Mouse (Mus musculus): ENCODE data around the gene Acsm3. TPM values are rescaled to one million over a fixed set of nuclear protein-coding genes. Genes with fewer than 3 reads are reported as not detected.
"Not testable (repeated sequence)": the region's sequence is repeated elsewhere in the genome, so short reads cannot be mapped to it uniquely, and the experiment has no call there.

The Acsm3 gene
- polyA plus RNA-seq (2014; fragmentation: Nextera tagmentation; extraction: Ambion mirVana), result 0.15 TPM in 1 of 2 replicates, not detected in the other

- no peak within 1 kb of the TSS for H3K9ac ChIP-seq (ENCODE audit: low read length)
- no peak for ATAC-seq (ENCODE audit: insufficient number of reproducible peaks, insufficient read depth, low FRiP score, low read depth)
- H3K4me3 ChIP-seq (ENCODE audit: control insufficient read depth in 1 of 2, insufficient read depth in 1 of 2, low read depth in 1 of 2, low read length in 2 of 2), result no peak within 1 kb of the TSS
- no peak within 1 kb of the TSS for H3K4me2 ChIP-seq (ENCODE audit: low read length)
- H3K9me3 ChIP-seq (ENCODE audit: control insufficient read depth, low read length), result no peaks in the 10 kb centered on the region
- no peak within 1 kb of the TSS for H3K27ac ChIP-seq (replicated peaks in 1 of 2; ENCODE audit: control insufficient read depth in 1 of 2, insufficient read depth in 1 of 2, low read depth in 2 of 2, low read length in 2 of 2)
- 65% methylated on average over 11 of the region's 11 CpGs for WGBS
- no peaks in the 10 kb centered on the region for H3K27me3 ChIP-seq (ENCODE audit: control insufficient read depth, insufficient read depth, low read length)
- H3K4me1 ChIP-seq (ENCODE audit: control insufficient read depth in 2 of 2, insufficient read depth in 2 of 2, low read length in 2 of 2), result no peaks in the 10 kb centered on the region
- no peaks in the 10 kb centered on the region for H3K36me3 ChIP-seq (ENCODE audit: control insufficient read depth, insufficient read depth, low read length)
These were observed at the start of gene Acsm3 for GRCm38 (mm10) chr7:119760527-119760951. Gene Acsm3, plus strand, starts transcription at chr7:119760923.

GRCm38 (mm10) chr7:119714111-119714510 lies 46.6 kb upstream of the Acsm3 start:
- H3K27ac ChIP-seq (replicated peaks in 1 of 2; ENCODE audit: control insufficient read depth in 1 of 2, insufficient read depth in 1 of 2, low read depth in 2 of 2, low read length in 2 of 2), result no peak overlapping the region
- H3K4me2 ChIP-seq (ENCODE audit: low read length), result no peak overlapping the region
- H3K36me3 ChIP-seq (ENCODE audit: control insufficient read depth, insufficient read depth, low read length), result peaks cover 48% of the 10 kb centered on the region
- ATAC-seq (ENCODE audit: insufficient number of reproducible peaks, insufficient read depth, low FRiP score, low read depth), result no peak
- H3K9me3 ChIP-seq (ENCODE audit: control insufficient read depth, low read length), result no peaks in the 10 kb centered on the region
- no peaks in the 10 kb centered on the region for H3K27me3 ChIP-seq (ENCODE audit: control insufficient read depth, insufficient read depth, low read length)
- H3K4me1 ChIP-seq (ENCODE audit: control insufficient read depth in 2 of 2, insufficient read depth in 2 of 2, low read length in 2 of 2), result no peaks in the 10 kb centered on the region
- no peak overlapping the region for H3K9ac ChIP-seq (ENCODE audit: low read length)
- 90% methylated on average over 7 of the region's 7 CpGs for WGBS
- H3K4me3 ChIP-seq (ENCODE audit: control insufficient read depth in 1 of 2, insufficient read depth in 1 of 2, low read depth in 1 of 2, low read length in 2 of 2), result no peak overlapping the region

GRCm38 (mm10) chr7:119720253-119720946 lies 40.3 kb upstream of the Acsm3 start, which contains the start of gene Thumpd1:
Gene Thumpd1, minus strand, starts transcription at chr7:119720798.
- Histone ChIP-seq H3K9me3 (ENCODE audit: control insufficient read depth, low read length) (no peaks in the 10 kb centered on the region), H3K4me2 (ENCODE audit: low read length) (peak within 1 kb of the TSS; percentile 80), H3K36me3 (ENCODE audit: control insufficient read depth, insufficient read depth, low read length) (peaks cover 37% of the 10 kb centered on the region), H3K4me1 (ENCODE audit: control insufficient read depth in 2 of 2, insufficient read depth in 2 of 2, low read length in 2 of 2) (peaks cover 0 to 5% of the 10 kb centered on the region in 2 experiments; a peak in 1 of 4 replicates), H3K27ac (replicated peaks in 1 of 2; ENCODE audit: control insufficient read depth in 1 of 2, insufficient read depth in 1 of 2, low read depth in 2 of 2, low read length in 2 of 2) (peak within 1 kb of the TSS; percentile 36 to 56), H3K27me3 (ENCODE audit: control insufficient read depth, insufficient read depth, low read length) (no peaks in the 10 kb centered on the region), H3K4me3 (ENCODE audit: control insufficient read depth in 1 of 2, insufficient read depth in 1 of 2, low read depth in 1 of 2, low read length in 2 of 2) (peak within 1 kb of the TSS; percentile 94 to 97), H3K9ac (ENCODE audit: low read length) (peak within 1 kb of the TSS; percentile 93)
- under 1% methylated on average over 60 of the region's 60 CpGs for WGBS
- ATAC-seq (ENCODE audit: insufficient number of reproducible peaks, insufficient read depth, low FRiP score, low read depth), result peak; percentile 91

- no peak for ATAC-seq (ENCODE audit: insufficient number of reproducible peaks, insufficient read depth, low FRiP score, low read depth)
- no peaks in the 10 kb centered on the region for H3K9me3 ChIP-seq (ENCODE audit: control insufficient read depth, low read length)
- H3K4me3 ChIP-seq (ENCODE audit: control insufficient read depth in 1 of 2, insufficient read depth in 1 of 2, low read depth in 1 of 2, low read length in 2 of 2), result peak overlapping the region; percentile 94 to 97
- H3K9ac ChIP-seq (ENCODE audit: low read length), result peak overlapping the region; percentile 93
- H3K4me2 ChIP-seq (ENCODE audit: low read length), result peak overlapping the region; percentile 80
- H3K4me1 ChIP-seq (ENCODE audit: control insufficient read depth in 2 of 2, insufficient read depth in 2 of 2, low read length in 2 of 2), result peaks cover 0 to 5% of the 10 kb centered on the region in 2 experiments; a peak in 1 of 4 replicates
- 0 out of 4 replicates have a peak overlapping the region, but pooled peaks of 1 of the 2 experiments have one; percentile 56 for H3K27ac ChIP-seq (replicated peaks in 1 of 2; ENCODE audit: control insufficient read depth in 1 of 2, insufficient read depth in 1 of 2, low read depth in 2 of 2, low read length in 2 of 2)
- 12% methylated on average over 8 of the region's 8 CpGs for WGBS
- no peaks in the 10 kb centered on the region for H3K27me3 ChIP-seq (ENCODE audit: control insufficient read depth, insufficient read depth, low read length)
- peaks cover 32% of the 10 kb centered on the region for H3K36me3 ChIP-seq (ENCODE audit: control insufficient read depth, insufficient read depth, low read length)
These were observed 39.8 kb upstream of the Acsm3 start for GRCm38 (mm10) chr7:119720947-119721310.

- H3K4me1 ChIP-seq (ENCODE audit: control insufficient read depth in 2 of 2, insufficient read depth in 2 of 2, low read length in 2 of 2), result no peaks in the 10 kb centered on the region
- no peak overlapping the region for H3K27ac ChIP-seq (replicated peaks in 1 of 2; ENCODE audit: control insufficient read depth in 1 of 2, insufficient read depth in 1 of 2, low read depth in 2 of 2, low read length in 2 of 2)
- H3K4me3 ChIP-seq (ENCODE audit: control insufficient read depth in 1 of 2, insufficient read depth in 1 of 2, low read depth in 1 of 2, low read length in 2 of 2), result no peak overlapping the region
- no peak overlapping the region for H3K4me2 ChIP-seq (ENCODE audit: low read length)
- no peak for ATAC-seq (ENCODE audit: insufficient number of reproducible peaks, insufficient read depth, low FRiP score, low read depth)
- H3K27me3 ChIP-seq (ENCODE audit: control insufficient read depth, insufficient read depth, low read length), result no peaks in the 10 kb centered on the region
- H3K9ac ChIP-seq (ENCODE audit: low read length), result no peak overlapping the region
- WGBS, result 77% methylated on average over 2 of the region's 2 CpGs
- no peaks in the 10 kb centered on the region for H3K36me3 ChIP-seq (ENCODE audit: control insufficient read depth, insufficient read depth, low read length)
- no peaks in the 10 kb centered on the region for H3K9me3 ChIP-seq (ENCODE audit: control insufficient read depth, low read length)
These were observed 33.1 kb upstream of the Acsm3 start for GRCm38 (mm10) chr7:119727621-119728020.

GRCm38 (mm10) chr7:119731262-119731661 lies 29.5 kb upstream of the Acsm3 start:
- not testable (repeated sequence) for H3K4me2 ChIP-seq (ENCODE audit: low read length); H3K4me3 ChIP-seq (ENCODE audit: control insufficient read depth in 1 of 2, insufficient read depth in 1 of 2, low read depth in 1 of 2, low read length in 2 of 2); H3K9me3 ChIP-seq (ENCODE audit: control insufficient read depth, low read length); ATAC-seq (ENCODE audit: insufficient number of reproducible peaks, insufficient read depth, low FRiP score, low read depth); H3K9ac ChIP-seq (ENCODE audit: low read length); H3K27me3 ChIP-seq (ENCODE audit: control insufficient read depth, insufficient read depth, low read length); H3K27ac ChIP-seq (replicated peaks in 1 of 2; ENCODE audit: control insufficient read depth in 1 of 2, insufficient read depth in 1 of 2, low read depth in 2 of 2, low read length in 2 of 2); H3K4me1 ChIP-seq (ENCODE audit: control insufficient read depth in 2 of 2, insufficient read depth in 2 of 2, low read length in 2 of 2); H3K36me3 ChIP-seq (ENCODE audit: control insufficient read depth, insufficient read depth, low read length)
- WGBS, result 73% methylated on average over 4 of the region's 4 CpGs

- no peak overlapping the region for H3K4me3 ChIP-seq (ENCODE audit: control insufficient read depth in 1 of 2, insufficient read depth in 1 of 2, low read depth in 1 of 2, low read length in 2 of 2)
- H3K27me3 ChIP-seq (ENCODE audit: control insufficient read depth, insufficient read depth, low read length), result no peaks in the 10 kb centered on the region; the same call in 1 of the 2 replicates
- no peaks in the 10 kb centered on the region for H3K36me3 ChIP-seq (ENCODE audit: control insufficient read depth, insufficient read depth, low read length)
- H3K4me2 ChIP-seq (ENCODE audit: low read length), result no peak overlapping the region
- 80% methylated on average over 2 of the region's 2 CpGs for WGBS
- H3K9me3 ChIP-seq (ENCODE audit: control insufficient read depth, low read length), result no peaks in the 10 kb centered on the region
- H3K9ac ChIP-seq (ENCODE audit: low read length), result no peak overlapping the region
- no peak for ATAC-seq (ENCODE audit: insufficient number of reproducible peaks, insufficient read depth, low FRiP score, low read depth)
- H3K27ac ChIP-seq (replicated peaks in 1 of 2; ENCODE audit: control insufficient read depth in 1 of 2, insufficient read depth in 1 of 2, low read depth in 2 of 2, low read length in 2 of 2), result no peak overlapping the region
- H3K4me1 ChIP-seq (ENCODE audit: control insufficient read depth in 2 of 2, insufficient read depth in 2 of 2, low read length in 2 of 2), result no peaks in the 10 kb centered on the region
These were observed 21.8 kb upstream of the Acsm3 start for GRCm38 (mm10) chr7:119738877-119739276.

Measured in heart, embryonic 14.5 days (tissue).